Mouse (Mus musculus) layer of hippocampus, adult 2 months (tissue): ENCODE measurements around the gene Zfp74. TPM values are rescaled to one million over a fixed set of nuclear protein-coding genes. Genes with fewer than 3 reads are reported as not detected.
"Not testable (repeated sequence)": the region's sequence is repeated elsewhere in the genome, so short reads cannot be mapped to it uniquely, and the experiment has no call there.

Experiments
- DNase-seq, 2 experiments: peaks; one replicate each; pipeline ENCODE4 v3.0.0; 2022; ENCODE audit warnings: low spot score in 2 of 2
- H3K27ac ChIP-seq: fragments of 200-600 bp; 2 replicates; pipeline ENCODE4 v1.8.1; 2022
- H3K4me3 ChIP-seq: fragments of 200-600 bp; 2 replicates; pipeline ENCODE4 v1.8.1; 2022; ENCODE audit warnings: mild to moderate bottlenecking
- CTCF ChIP-seq: fragments of 200-600 bp; conservative IDR thresholded peaks from 2 replicates; pipeline ENCODE4 v1.8.1; 2022; ENCODE audit warnings: antibody characterized with exemption, mild to moderate bottlenecking, moderate library complexity
- total RNA-seq, 2 experiments: library from RNA; stranded (reverse); gene quantifications; 2 replicates each; pipeline ENCODE4 v1.2.3; 2021

Zfp74 gene
- total RNA-seq, 2 experiments from 2014 or later = 17.0 to 17.5 TPM

DNA sequence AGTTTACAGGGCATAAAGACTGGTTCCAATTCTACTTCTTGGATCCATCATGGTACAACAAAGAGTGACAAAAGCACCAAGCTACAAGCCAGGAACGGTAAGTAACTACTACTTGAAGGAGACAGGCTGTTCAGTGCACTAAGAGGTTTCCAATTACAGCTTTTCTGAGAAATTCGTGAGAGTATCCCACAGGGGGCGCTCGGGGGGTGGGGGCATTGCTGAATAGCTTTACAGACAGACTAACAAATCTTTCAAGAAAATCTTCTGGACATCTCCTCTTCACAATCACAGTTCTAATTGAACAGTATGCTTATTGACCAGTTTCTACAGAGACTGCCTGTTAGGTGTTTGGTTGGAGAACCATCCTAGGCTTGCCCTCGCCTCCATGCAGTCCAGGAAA, 27.6 kb upstream of the Zfp74 start:
- peak; percentile 43 for TF ChIP-seq CTCF
- Histone ChIP-seq H3K27ac (no peak overlapping the region), H3K4me3 (no peak overlapping the region)
- no peak for DNase-seq

DNA sequence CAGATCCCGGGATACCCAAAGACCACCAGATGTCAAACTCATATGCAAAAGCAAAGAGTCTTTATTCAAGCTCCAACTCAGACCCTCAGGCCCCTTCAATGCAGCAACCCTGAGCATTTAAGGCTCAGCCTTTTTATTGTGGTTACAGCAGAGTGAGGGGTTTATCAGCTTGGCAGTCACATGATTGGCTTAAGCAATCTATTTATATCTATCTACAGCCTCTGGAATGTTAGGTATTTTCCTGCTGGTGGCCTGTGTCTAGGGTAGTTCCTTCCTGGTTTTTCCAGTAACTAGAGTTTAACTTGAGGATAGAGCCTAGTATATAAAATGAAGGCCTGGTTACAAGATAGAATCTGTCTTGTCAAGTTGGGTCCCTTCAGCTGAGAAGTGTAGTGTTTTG, 26.9 kb upstream of the Zfp74 start:
- H3K27ac ChIP-seq = no peak overlapping the region
- no peak for DNase-seq
- H3K4me3 ChIP-seq = no peak overlapping the region
- no peak for TF ChIP-seq CTCF

DNA sequence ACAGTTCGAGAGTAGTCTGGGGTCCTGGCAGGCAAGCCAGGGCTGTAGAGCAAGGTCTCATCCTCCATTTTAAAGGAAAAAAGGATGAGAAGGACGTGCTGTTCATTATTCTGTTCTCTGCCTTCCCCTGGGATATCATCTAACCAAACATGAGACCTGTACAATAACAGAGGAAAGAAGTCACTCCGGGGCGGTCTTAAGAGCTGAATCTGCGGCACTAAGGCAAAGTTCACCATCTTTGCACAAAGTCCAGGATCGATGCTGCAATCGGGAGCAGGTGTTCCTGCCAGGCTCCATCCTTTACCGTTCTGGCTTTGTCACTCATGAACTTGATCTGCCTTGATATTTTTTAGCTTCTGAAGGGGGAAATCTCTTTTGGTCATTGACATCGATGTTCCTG, 16.8 kb upstream of the Zfp74 start:
- no peak overlapping the region for H3K4me3 ChIP-seq
- no peak for DNase-seq
- no peak for TF ChIP-seq CTCF
- no peak overlapping the region for H3K27ac ChIP-seq

DNA sequence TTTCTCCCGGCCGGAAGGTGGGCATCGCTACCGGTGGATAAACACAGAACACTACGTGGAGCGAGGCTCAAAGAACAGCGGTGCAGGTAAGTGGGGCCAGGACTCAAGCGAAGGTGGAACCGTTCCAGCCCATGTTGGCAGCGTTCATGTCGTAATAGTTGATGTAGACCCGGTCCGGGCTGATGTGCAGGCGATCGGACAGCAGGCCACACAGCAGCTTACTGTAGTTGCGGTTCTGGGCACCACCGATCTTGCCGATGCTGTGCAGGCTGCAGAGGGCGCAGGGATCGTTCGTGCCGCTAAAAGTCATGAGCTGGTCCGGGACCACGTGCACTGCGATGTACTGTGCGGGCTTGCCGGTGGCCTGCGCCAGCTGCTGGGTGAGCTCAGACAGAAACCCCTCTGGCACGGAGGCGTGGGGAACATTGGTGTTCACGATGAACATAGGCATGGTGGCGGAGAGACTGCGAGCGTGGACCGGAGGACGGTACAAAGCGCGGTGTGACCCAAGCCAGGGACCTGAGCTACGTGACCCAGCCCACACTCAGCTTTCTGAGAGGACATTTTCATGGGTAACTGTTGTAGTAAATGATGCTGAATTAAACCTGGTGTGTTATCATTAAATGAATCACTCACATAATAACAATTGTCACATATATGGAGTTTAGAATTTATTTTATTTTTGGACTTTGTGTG, 11.4 kb upstream of the Zfp74 start:
- H3K27ac ChIP-seq, H3K4me3 ChIP-seq, DNase-seq: not testable (repeated sequence)

DNA sequence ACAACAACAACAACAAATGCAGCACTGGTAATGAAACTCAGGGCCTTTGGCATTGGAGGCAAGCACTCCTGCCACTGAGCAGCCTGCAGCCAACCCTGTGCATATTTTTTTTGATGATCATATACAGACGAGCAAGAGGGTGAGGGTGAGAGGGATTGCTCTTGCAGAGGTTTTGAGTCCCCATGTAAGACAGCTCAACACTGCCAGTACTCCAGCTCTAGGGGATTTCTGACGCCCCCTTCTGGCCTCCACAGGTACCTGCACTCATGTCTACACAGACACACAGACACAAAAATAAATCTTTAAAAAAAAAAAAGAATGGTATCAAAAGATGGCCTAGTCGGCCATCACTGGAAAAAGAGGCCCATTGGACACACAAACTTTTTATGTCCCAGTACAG, 5.1 kb upstream of the Zfp74 start:
- Histone ChIP-seq H3K27ac (no peak overlapping the region), H3K4me3 (no peak overlapping the region)
- DNase-seq = no peak
- TF ChIP-seq CTCF = peak; percentile 14; the same call in 1 of the 2 replicates

DNA sequence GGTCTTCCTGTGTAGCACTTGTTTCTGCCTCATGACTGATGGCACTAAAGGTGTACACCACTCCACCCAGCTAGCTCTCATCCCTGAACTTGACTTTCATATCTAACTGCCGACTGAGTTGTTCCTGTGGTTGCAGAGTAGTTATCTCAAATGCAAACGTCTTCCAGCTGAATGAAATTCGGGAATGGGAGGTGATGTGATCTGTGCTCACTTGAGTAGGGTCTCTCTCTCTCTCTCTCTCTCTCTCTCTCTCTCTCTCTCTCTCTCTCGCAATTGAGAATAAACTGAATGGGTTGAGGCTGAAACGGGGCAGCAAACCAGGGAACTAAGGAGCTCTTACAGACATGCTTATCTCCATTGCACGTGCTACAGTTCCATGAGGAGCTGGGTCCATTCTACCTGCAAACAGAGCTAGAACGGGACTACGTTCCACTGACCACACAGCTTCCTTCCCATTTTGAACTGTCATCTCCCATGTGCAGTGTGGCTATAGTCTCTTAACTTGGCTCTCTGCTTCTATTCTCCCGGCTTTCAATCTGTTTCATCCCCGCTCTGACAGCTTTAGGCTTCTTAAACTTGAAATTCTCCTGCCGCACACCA, 4.3 kb upstream of the Zfp74 start:
- no peak overlapping the region for H3K4me3 ChIP-seq
- no peak overlapping the region for H3K27ac ChIP-seq
- DNase-seq = no peak
- no peak for TF ChIP-seq CTCF

DNA sequence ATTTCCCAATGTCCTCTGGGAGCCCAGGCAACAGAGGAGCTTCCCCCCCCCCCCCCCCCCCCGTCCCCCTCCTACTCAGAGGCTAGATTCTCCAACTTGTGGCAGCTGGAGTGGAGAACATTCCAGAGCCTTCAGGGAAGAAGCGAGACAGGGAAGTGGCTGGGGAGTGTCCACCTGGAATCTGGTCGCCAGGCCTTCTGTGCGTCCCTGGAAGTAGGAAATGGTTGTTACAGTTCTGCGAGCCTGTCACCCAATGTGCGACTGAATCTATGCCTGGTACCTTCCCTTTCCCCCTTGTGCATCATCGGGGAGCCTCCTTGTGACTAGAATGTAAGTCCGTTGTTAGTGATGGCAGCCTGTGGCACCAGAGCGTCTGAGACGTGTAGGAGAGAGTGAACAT, 2.4 kb upstream of the Zfp74 start:
- TF ChIP-seq CTCF = no peak

DNA sequence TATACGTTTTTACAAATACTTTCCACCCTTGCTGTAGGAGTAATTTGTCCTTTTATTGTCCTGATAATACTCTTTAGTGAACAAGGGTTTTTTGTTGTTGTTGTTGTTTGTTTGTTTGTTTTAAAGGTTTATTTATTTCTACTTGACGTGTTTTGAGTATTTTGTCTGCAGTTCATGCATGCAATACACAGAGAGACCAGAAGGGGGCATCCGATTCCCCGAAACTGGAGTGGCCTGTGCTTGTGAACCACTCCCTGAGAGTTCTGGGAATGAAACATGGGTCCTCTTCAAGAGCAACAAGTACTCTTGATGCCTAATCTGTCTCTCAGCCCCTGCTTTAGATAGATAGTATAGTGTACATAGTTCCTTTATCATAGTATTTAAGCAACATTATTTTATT, 842 bp upstream of the Zfp74 start:
- Histone ChIP-seq H3K4me3 (peak overlapping the region; percentile 94; the same call in 1 of the 2 replicates), H3K27ac (peak overlapping the region; percentile 94)
- DNase-seq = peak in 1 of 2 experiments; percentile 21
- TF ChIP-seq CTCF = peak; percentile 77

More for the DNA sequence above, 2.4 kb upstream of the Zfp74 start:
- Histone ChIP-seq H3K27ac (peak overlapping the region; percentile 48; the same call in 1 of the 2 replicates), H3K4me3 (peak overlapping the region; percentile 21)
- DNase-seq = no peak

DNA sequence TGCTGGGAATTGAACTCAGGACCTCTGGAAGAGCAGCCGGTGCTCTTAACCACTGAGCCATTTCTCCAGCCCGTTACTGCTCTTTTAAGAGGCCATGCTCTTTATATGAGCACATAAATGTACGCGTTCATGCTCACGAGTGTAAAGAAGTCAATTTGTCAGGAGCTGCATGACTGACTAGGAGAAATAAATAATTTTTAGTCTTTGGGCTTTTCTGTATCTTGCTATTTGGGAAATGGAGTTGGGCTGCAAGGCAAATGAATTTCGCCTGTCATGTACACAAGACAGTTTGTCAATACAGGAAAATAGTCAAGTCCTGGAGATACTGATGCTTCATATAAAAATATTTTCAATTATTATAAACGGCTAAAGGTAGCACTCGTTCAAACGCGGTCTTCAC, 803 bp downstream of the Zfp74 start:
- no peak for DNase-seq
- no peak for TF ChIP-seq CTCF
- H3K4me3 ChIP-seq = peak overlapping the region; percentile 94
- peak overlapping the region; percentile 94 for H3K27ac ChIP-seq

DNA sequence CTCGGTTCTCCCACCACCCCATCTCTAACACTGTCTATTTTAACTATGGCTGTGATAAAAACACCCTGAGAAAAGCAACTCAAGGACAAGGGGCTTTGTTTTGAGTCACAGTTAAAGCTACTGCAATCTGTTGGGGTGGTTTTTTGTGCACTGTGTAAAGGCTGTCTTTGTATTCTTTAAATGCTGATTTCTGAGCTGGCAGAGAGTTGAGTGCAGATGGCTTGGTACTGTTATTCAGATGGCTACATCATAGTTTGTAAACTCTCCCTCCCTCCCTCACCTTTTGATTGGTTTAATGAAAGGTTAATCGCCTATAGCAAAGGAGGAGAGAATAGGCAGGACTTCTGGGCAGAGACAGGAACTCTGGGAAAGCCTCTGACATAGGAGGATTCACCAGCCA, 9.7 kb downstream of the Zfp74 start:
- Histone ChIP-seq H3K4me3 (no peak overlapping the region), H3K27ac (peak overlapping the region; percentile 73)
- DNase-seq = peak; percentile 38 to 49
- no peak for TF ChIP-seq CTCF

DNA sequence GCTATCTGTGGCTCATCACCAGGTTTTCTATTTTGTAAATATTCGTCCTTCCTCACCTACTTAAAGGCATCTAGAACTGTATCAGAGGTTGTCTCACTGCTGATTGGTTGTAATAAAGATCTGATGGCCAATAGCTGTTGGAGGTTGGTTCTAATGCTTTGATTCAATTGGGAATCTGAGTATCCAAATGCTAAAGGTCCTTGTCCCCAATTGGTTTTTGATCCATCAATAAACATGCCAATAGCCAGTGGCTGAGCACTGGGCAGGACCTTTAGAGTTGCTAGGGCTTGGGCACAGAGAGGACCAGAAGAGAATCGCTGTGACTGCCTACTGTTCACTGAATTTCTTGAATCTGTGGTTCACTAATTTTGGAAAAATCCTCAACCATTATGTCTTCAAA, 10.2 kb downstream of the Zfp74 start:
- Histone ChIP-seq H3K4me3 (no peak overlapping the region), H3K27ac (peak overlapping the region; percentile 73)
- no peak for TF ChIP-seq CTCF
- no peak for DNase-seq

DNA sequence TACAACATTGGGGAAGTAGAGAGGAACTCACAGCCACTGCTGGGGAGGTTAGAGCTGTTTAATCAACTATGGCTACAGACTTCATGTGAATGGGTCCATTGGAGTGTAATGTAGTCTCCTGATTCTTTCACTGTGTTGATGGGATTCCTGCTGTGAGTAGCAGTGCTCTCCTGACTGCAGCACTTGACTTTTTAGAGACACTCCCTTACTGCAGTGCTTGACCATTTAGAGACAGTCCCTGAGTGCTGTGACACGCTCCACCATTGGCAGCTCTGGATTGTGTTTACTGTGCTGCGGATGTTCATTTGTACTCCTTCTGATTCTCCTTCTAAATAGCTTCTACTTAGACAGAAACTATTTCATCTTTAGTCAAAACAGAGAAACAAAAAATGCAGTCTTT, 11.1 kb downstream of the Zfp74 start:
- no peak for DNase-seq
- TF ChIP-seq CTCF = no peak
- peak overlapping the region; percentile 73; the same call in 1 of the 2 replicates for H3K27ac ChIP-seq
- no peak overlapping the region for H3K4me3 ChIP-seq

DNA sequence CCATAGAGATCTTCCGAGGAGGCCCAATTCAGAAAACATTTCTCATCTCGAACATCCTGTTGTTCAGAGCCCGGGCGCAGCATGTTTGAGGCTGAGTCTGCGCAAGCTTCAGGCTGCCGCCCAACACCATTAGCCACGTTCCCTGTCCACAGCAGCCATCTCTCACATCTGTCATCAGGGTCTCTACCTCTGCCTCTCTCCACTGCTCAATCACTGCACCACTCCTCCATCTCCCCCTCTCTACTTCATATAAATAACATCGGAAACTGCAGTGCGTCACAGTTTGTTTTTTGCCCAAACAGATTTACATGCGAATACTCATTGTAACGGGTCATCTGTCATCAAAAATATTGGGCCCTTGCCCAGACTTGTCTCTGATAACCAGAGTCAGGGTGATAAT, 12.9 kb downstream of the Zfp74 start:
- TF ChIP-seq CTCF = no peak
- no peak for DNase-seq
- Histone ChIP-seq H3K27ac (no peak overlapping the region), H3K4me3 (no peak overlapping the region)

DNA sequence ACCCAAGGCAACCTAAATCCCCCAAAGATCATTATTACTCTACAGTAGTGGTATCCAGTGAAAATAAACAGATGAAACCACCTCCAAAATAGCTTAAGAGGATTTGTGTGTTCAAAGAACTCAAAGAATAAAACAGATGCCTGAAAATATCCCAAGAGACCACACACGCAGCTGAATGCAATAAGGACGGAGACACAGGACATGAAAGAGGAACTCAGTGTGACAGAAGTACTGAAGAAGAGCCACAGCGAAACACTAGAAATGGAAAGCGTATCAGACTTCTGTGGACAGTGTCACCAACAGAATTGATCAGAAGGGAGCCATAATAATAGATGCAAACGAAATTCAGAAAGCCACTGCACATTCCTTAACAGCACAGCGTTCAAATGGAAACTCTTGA, 15.0 kb downstream of the Zfp74 start:
- Histone ChIP-seq H3K27ac (no peak overlapping the region), H3K4me3 (no peak overlapping the region)
- no peak for DNase-seq
- no peak for TF ChIP-seq CTCF

DNA sequence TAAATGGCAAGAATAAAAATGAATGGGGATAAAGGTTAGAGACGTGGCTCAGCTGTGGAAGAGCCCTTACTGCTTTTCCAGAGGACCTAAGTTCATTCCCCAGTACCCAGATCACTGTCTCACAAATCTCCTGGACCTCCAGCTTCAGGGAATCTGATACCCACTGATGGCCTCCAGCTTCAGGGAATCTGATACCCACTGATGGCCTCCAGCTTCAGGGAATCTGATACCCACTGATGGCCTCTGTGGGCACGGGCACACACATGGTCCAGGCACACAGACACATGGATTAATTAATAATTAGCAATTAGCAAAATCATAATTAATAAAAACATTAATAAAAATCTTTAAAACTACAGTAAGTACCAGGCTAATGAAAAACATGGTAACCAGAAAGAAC, 31.1 kb downstream of the Zfp74 start:
- Histone ChIP-seq H3K27ac (no peak overlapping the region), H3K4me3 (no peak overlapping the region)
- DNase-seq = no peak
- TF ChIP-seq CTCF = no peak
